Mouse (Mus musculus): ENCODE data around the gene Ift74.

DNA sequence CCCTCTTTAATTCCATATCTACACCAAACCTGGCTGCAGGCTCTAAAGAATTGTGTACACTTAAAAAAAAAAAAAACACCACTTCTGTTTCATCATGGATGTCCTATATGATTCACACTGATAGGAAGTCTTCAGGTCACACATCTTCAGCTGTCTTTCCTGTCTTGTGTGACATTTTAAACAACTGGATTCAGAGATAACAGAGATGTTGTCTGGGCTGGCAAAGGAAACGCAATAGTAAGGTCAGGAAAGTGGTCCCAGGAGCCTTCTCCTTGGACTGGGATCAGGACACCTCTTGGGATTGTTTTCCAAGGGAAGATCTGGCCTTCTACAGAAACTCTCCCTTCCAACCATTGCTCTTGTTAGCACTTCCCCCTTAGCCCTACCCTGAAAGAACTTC lies 127.5 kb downstream of the Ift74 start:
- no peak for TF ChIP-seq POLR2A (IDR thresholded peaks at IDR 0.05; ENCODE audit: insufficient read length, low read depth)
- no peak for TF ChIP-seq MYOG (IDR thresholded peaks at IDR 0.05; ENCODE audit: control insufficient read depth in 1 of 3, insufficient read depth in 1 of 3, insufficient read length in 2 of 3, low read depth in 2 of 3)
- TF ChIP-seq CEBPB (IDR thresholded peaks at IDR 0.05; ENCODE audit: insufficient read depth, poor library complexity, severe bottlenecking) = no peak
- no peak for TF ChIP-seq SRF (IDR thresholded peaks at IDR 0.05; ENCODE audit: control insufficient read depth, insufficient read length, low read depth)
- TF ChIP-seq E2F4 (IDR thresholded peaks at IDR 0.05; ENCODE audit: insufficient read depth) = no peak
- TF ChIP-seq MAX (IDR thresholded peaks at IDR 0.05; ENCODE audit: low read depth) = no peak
- TF ChIP-seq USF1 (IDR thresholded peaks at IDR 0.05; ENCODE audit: low read depth) = no peak
- TF ChIP-seq POLR2AphosphoS2 (IDR thresholded peaks at IDR 0.05; ENCODE audit: insufficient read length, low read depth) = no peak
